Mouse (Mus musculus): ENCODE results near the gene Gm49321. TPM values are rescaled to one million over a fixed set of nuclear protein-coding genes. Genes with fewer than 3 reads are reported as not detected.

Gene Gm49321
- total and polyA plus RNA-seq, 3 experiments = 5.3 TPM; not detected in 2

DNA sequence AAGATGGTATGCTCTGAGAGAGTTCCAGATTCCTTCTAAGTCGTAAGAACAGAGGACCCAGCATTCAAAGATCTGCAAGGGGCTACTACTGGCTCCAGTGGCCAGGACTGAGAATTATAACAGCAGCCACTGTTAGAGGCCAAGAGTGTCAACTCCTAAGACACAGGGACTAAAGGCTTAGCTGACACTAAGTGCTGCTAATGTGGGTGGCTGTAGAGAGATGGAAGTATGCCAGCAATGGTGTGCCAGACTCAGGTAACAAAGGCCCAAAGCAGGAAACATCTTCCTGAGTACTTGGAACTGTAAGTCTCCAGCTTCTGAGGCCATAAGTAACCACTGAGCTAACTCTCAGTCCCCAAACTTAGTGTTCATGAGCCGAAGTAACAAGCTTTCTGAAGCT lies 21.4 kb downstream of the Gm49321 start:
- no peaks in the 10 kb centered on the region for H3K27me3 ChIP-seq (ENCODE audit: control insufficient read depth in 1 of 2, insufficient read depth in 2 of 2, low read length in 2 of 2)
- no peak for DNase-seq (ENCODE audit: low read depth, low spot score)

GRCm38 (mm10) chr12:73964291-73965281 lies 27.1 kb downstream of the Gm49321 start, which contains the start of gene Snapc1:
Gene Snapc1, plus strand, starts transcription at chr12:73964481.
- Histone ChIP-seq H3K79me2 (ENCODE audit: control insufficient read depth, insufficient read depth, low read length, poor library complexity) (peaks cover 18% of the 10 kb centered on the region), H3K9ac (ENCODE audit: control insufficient read depth, low read depth, low read length, poor library complexity, severe bottlenecking) (peak within 1 kb of the TSS; percentile 80), H3K4me3 (ENCODE audit: control insufficient read depth in 1 of 2, insufficient read depth in 1 of 2, low read depth in 2 of 2, low read length in 2 of 2) (peak within 1 kb of the TSS; percentile 72 to 95), H3K9me3 (replicated peaks; ENCODE audit: insufficient read depth, low read length) (no peaks in the 10 kb centered on the region), H3K4me1 (ENCODE audit: control insufficient read depth in 1 of 2, insufficient read depth in 2 of 2, low read length in 2 of 2) (peaks cover 0 to 8% of the 10 kb centered on the region in 2 experiments; a peak in 1 of 4 replicates), H3K36me3 (ENCODE audit: control insufficient read depth in 1 of 2, insufficient read depth in 2 of 2, low read length in 2 of 2) (peaks cover 7 to 13% of the 10 kb centered on the region in 2 experiments), H3K27ac (ENCODE audit: control insufficient read depth, low read depth, low read length) (peak within 1 kb of the TSS; percentile 48), H3K27me3 (ENCODE audit: control insufficient read depth in 1 of 2, insufficient read depth in 2 of 2, low read length in 2 of 2) (no peaks in the 10 kb centered on the region)
- DNase-seq (ENCODE audit: low read depth, low spot score) = peak; percentile 98
- TF ChIP-seq CTCF (IDR thresholded peaks at IDR 0.05 in 2 of 3, conservative IDR thresholded peaks at IDR 0.05 in 1 of 3; ENCODE audit: control insufficient read depth in 1 of 3, insufficient read depth in 1 of 3, low read depth in 2 of 3, low read length in 3 of 3, poor library complexity in 1 of 3, severe bottlenecking in 1 of 3) (no peak), ZKSCAN1 (IDR thresholded peaks at IDR 0.05; ENCODE audit: low read depth, low read length) (no peak), ZC3H11A (IDR thresholded peaks at IDR 0.05; ENCODE audit: low read depth, low read length) (no peak), ELF1 (IDR thresholded peaks at IDR 0.05; ENCODE audit: low read depth, low read length) (peak; percentile 70), MXI1 (IDR thresholded peaks at IDR 0.05; ENCODE audit: low read depth, low read length) (peak; percentile 77), GABPA (IDR thresholded peaks at IDR 0.05; ENCODE audit: low read depth, low read length) (peak; percentile 69; the same call in 1 of the 2 replicates), MYC (IDR thresholded peaks at IDR 0.05; ENCODE audit: low read depth, low read length) (peak; percentile 32; the same call in 1 of the 2 replicates), USF1 (IDR thresholded peaks at IDR 0.05; ENCODE audit: low read depth, low read length) (0 out of 2 replicates have a peak, but pooled peaks have one; percentile 47), JUND (IDR thresholded peaks at IDR 0.05; ENCODE audit: low read depth, low read length) (no peak), MAFK (IDR thresholded peaks at IDR 0.05; ENCODE audit: borderline replicate concordance, low read depth, low read length) (no peak), RCOR1 (IDR thresholded peaks at IDR 0.05; ENCODE audit: low read depth, low read length) (peak; percentile 19; the same call in 1 of the 2 replicates), ZNF384 (IDR thresholded peaks at IDR 0.05; ENCODE audit: low read depth, low read length) (no peak), NRF1 (IDR thresholded peaks at IDR 0.05; ENCODE audit: insufficient read depth, low read depth, low read length, poor library complexity, severe bottlenecking) (peak; percentile 85), SMC3 (IDR thresholded peaks at IDR 0.05; ENCODE audit: low read depth, low read length) (no peak), MYB (IDR thresholded peaks at IDR 0.05; ENCODE audit: low read depth, low read length) (no peak), ETS1 (IDR thresholded peaks at IDR 0.05; ENCODE audit: low read depth, low read length) (peak; percentile 32; the same call in 1 of the 2 replicates), SIN3A (IDR thresholded peaks at IDR 0.05; ENCODE audit: low read length) (peak; percentile 68), USF2 (IDR thresholded peaks at IDR 0.05; ENCODE audit: borderline replicate concordance in 1 of 2, insufficient read depth in 1 of 2, low read depth in 1 of 2, low read length in 2 of 2) (no peak), UBTF (IDR thresholded peaks at IDR 0.05; ENCODE audit: borderline replicate concordance, insufficient read depth, low read depth, low read length) (no peak), CHD1 (IDR thresholded peaks at IDR 0.05; ENCODE audit: low read depth, low read length) (no peak), GATA1 (IDR thresholded peaks at IDR 0.05; ENCODE audit: low read depth, low read length) (no peak), KAT2A (conservative IDR thresholded peaks at IDR 0.05; ENCODE audit: low read depth, low read length) (peak; percentile 61; the same call in 1 of the 2 replicates), POLR2AphosphoS5 (IDR thresholded peaks at IDR 0.05; ENCODE audit: borderline replicate concordance, low read depth, low read length) (no peak), NELFE (IDR thresholded peaks at IDR 0.05; ENCODE audit: low read depth, low read length) (peak; percentile 93)

More for the DNA sequence above, 21.4 kb downstream of the Gm49321 start:
- Histone ChIP-seq H3K36me3 (ENCODE audit: control insufficient read depth in 1 of 2, insufficient read depth in 2 of 2, low read length in 2 of 2) (peaks cover 0 to 13% of the 10 kb centered on the region in 2 experiments; a peak in 2 of 4 replicates), H3K27ac (ENCODE audit: control insufficient read depth, low read depth, low read length) (no peak overlapping the region), H3K9ac (ENCODE audit: control insufficient read depth, low read depth, low read length, poor library complexity, severe bottlenecking) (no peak overlapping the region), H3K4me3 (ENCODE audit: control insufficient read depth in 1 of 2, insufficient read depth in 1 of 2, low read depth in 2 of 2, low read length in 2 of 2) (no peak overlapping the region), H3K79me2 (ENCODE audit: control insufficient read depth, insufficient read depth, low read length, poor library complexity) (no peaks in the 10 kb centered on the region), H3K4me1 (ENCODE audit: control insufficient read depth in 1 of 2, insufficient read depth in 2 of 2, low read length in 2 of 2) (peaks cover 8 to 10% of the 10 kb centered on the region in 2 experiments), H3K9me3 (replicated peaks; ENCODE audit: insufficient read depth, low read length) (no peaks in the 10 kb centered on the region)
- TF ChIP-seq USF1 (IDR thresholded peaks at IDR 0.05; ENCODE audit: low read depth, low read length) (no peak), MAZ (IDR thresholded peaks at IDR 0.05; ENCODE audit: low read depth, low read length) (no peak), MYC (IDR thresholded peaks at IDR 0.05; ENCODE audit: low read depth, low read length) (no peak), ZKSCAN1 (IDR thresholded peaks at IDR 0.05; ENCODE audit: low read depth, low read length) (no peak), JUND (IDR thresholded peaks at IDR 0.05; ENCODE audit: low read depth, low read length) (no peak), POLR2AphosphoS5 (IDR thresholded peaks at IDR 0.05; ENCODE audit: borderline replicate concordance, low read depth, low read length) (no peak), RCOR1 (IDR thresholded peaks at IDR 0.05; ENCODE audit: low read depth, low read length) (no peak), UBTF (IDR thresholded peaks at IDR 0.05; ENCODE audit: borderline replicate concordance, insufficient read depth, low read depth, low read length) (no peak), BHLHE40 (IDR thresholded peaks at IDR 0.05; ENCODE audit: borderline replicate concordance, low read depth, low read length) (no peak), ELF1 (IDR thresholded peaks at IDR 0.05; ENCODE audit: low read depth, low read length) (no peak)

Measured in MEL (cell line).